Mouse (Mus musculus) midbrain, embryonic 12.5 days (tissue): ENCODE measurements around the gene Slc35a1. TPM values are rescaled to one million over a fixed set of nuclear protein-coding genes. Genes with fewer than 3 reads are reported as not detected.

ENCODE experiments used
- ATAC-seq: fragments of 200-750 bp; cut with Nextera tagmentation; 2 replicates; pipeline ENCODE4 v1.8.0; 2017; ENCODE audit warnings: low read depth, moderate TSS enrichment, moderate library complexity; ENCODE audit not compliant: low FRiP score
- H3K27ac ChIP-seq: fragments of 300-500 bp; sonication (generic); replicated peaks from 2 replicates; pipeline ENCODE4 v1.5.1; 2016; ENCODE audit warnings: mild to moderate bottlenecking
- H3K27me3 ChIP-seq: fragments of 300-500 bp; sonication (generic); 2 replicates; pipeline ENCODE4 v1.6.1; 2016; ENCODE audit warnings: mild to moderate bottlenecking
- H3K36me3 ChIP-seq: fragments of 300-500 bp; sonication (generic); 2 replicates; pipeline ENCODE4 v1.6.1; 2016
- H3K4me1 ChIP-seq: fragments of 300-500 bp; sonication (generic); 2 replicates; pipeline ENCODE4 v1.6.1; 2016
- H3K4me2 ChIP-seq: fragments of 300-500 bp; sonication (generic); replicated peaks from 2 replicates; pipeline ENCODE4 v1.6.1; 2016; ENCODE audit warnings: mild to moderate bottlenecking, moderate library complexity
- H3K4me3 ChIP-seq: fragments of 300-500 bp; sonication (generic); 2 replicates; pipeline ENCODE4 v1.5.1; 2016; ENCODE audit warnings: mild to moderate bottlenecking
- H3K9ac ChIP-seq: fragments of 300-500 bp; sonication (generic); replicated peaks from 2 replicates; pipeline ENCODE4 v1.6.1; 2016; ENCODE audit warnings: mild to moderate bottlenecking, moderate library complexity
- H3K9me3 ChIP-seq: fragments of 300-500 bp; sonication (generic); 2 replicates; pipeline ENCODE4 v1.6.1; 2016; ENCODE audit warnings: mild to moderate bottlenecking
- WGBS: fragments of 180-500 bp; shearing (Covaris S2); methylation state at CpG from one replicate; pipeline ENCODE4 v1.1.7; 2016; 5-methylcytosine and 5-hydroxymethylcytosine counted together
- polyA plus RNA-seq: library from polyadenylated mRNA; unstranded; fragments of >200 nt; fragmentation: Nextera tagmentation; extraction: Ambion mirVana; gene quantifications from 2 replicates; pipeline ENCODE4 v1.2.1, GENCODE M21; 2016

Slc35a1 gene
- polyA plus RNA-seq, 1 experiment from 2014 or later: 51.6 TPM

- no peaks in the 10 kb centered on the region for H3K36me3 ChIP-seq
- ATAC-seq: no peak
Observed at GRCm38 (mm10) chr4:34703029-34703428, 15.8 kb upstream of the Slc35a1 start.

GRCm38 (mm10) chr4:34702231-34702630 lies 15.0 kb upstream of the Slc35a1 start:
- Histone ChIP-seq H3K9me3 (no peaks in the 10 kb centered on the region), H3K36me3 (no peaks in the 10 kb centered on the region), H3K27ac (no peak overlapping the region), H3K27me3 (no peaks in the 10 kb centered on the region), H3K4me1 (no peaks in the 10 kb centered on the region), H3K4me2 (no peak overlapping the region), H3K9ac (no peak overlapping the region), H3K4me3 (no peak overlapping the region)
- 97% methylated on average over 11 of the region's 11 CpGs for WGBS
- ATAC-seq: no peak

More at GRCm38 (mm10) chr4:34703029-34703428, 15.8 kb upstream of the Slc35a1 start:
- Histone ChIP-seq H3K4me2 (no peak overlapping the region), H3K4me3 (no peak overlapping the region), H3K9me3 (no peaks in the 10 kb centered on the region), H3K27ac (no peak overlapping the region), H3K9ac (no peak overlapping the region), H3K27me3 (no peaks in the 10 kb centered on the region), H3K4me1 (no peaks in the 10 kb centered on the region)
- 77% methylated on average over 4 of the region's 4 CpGs for WGBS

GRCm38 (mm10) chr4:34701528-34701927 lies 14.3 kb upstream of the Slc35a1 start:
- Histone ChIP-seq H3K27me3 (no peaks in the 10 kb centered on the region), H3K36me3 (no peaks in the 10 kb centered on the region), H3K9me3 (no peaks in the 10 kb centered on the region), H3K4me2 (no peak overlapping the region), H3K4me1 (no peaks in the 10 kb centered on the region), H3K27ac (no peak overlapping the region), H3K4me3 (no peak overlapping the region), H3K9ac (no peak overlapping the region)
- 39% methylated on average over 5 of the region's 5 CpGs for WGBS
- peak; percentile 34; the same call in 1 of the 2 replicates for ATAC-seq

- no peaks in the 10 kb centered on the region; the same call in 1 of the 2 replicates for H3K36me3 ChIP-seq
- peak overlapping the region; percentile 49; the same call in 1 of the 2 replicates for H3K4me2 ChIP-seq
- no peak overlapping the region for H3K9ac ChIP-seq
- H3K27me3 ChIP-seq: no peaks in the 10 kb centered on the region
- peaks cover 6% of the 10 kb centered on the region for H3K4me1 ChIP-seq
- no peak overlapping the region for H3K4me3 ChIP-seq
- ATAC-seq: no peak
- 0 out of 2 replicates have a peak overlapping the region, but pooled peaks have one; percentile 8 for H3K27ac ChIP-seq
- 74% methylated on average over 3 of the region's 3 CpGs for WGBS
- H3K9me3 ChIP-seq: no peaks in the 10 kb centered on the region
Observed at GRCm38 (mm10) chr4:34688021-34688420, 783 bp upstream of the Slc35a1 start.

GRCm38 (mm10) chr4:34680530-34680929 lies 6.7 kb downstream of the Slc35a1 start:
- Histone ChIP-seq H3K9me3 (no peaks in the 10 kb centered on the region), H3K4me1 (no peaks in the 10 kb centered on the region), H3K4me3 (no peak overlapping the region), H3K36me3 (peaks cover 31% of the 10 kb centered on the region), H3K27me3 (no peaks in the 10 kb centered on the region), H3K27ac (no peak overlapping the region), H3K4me2 (no peak overlapping the region), H3K9ac (no peak overlapping the region)
- no peak for ATAC-seq
- WGBS: 83% methylated on average over 5 of the region's 5 CpGs

- ATAC-seq: no peak
- H3K4me1 ChIP-seq: no peaks in the 10 kb centered on the region
- peaks cover 30% of the 10 kb centered on the region for H3K36me3 ChIP-seq
- no peaks in the 10 kb centered on the region for H3K9me3 ChIP-seq
- H3K27ac ChIP-seq: no peak overlapping the region
- no peaks in the 10 kb centered on the region for H3K27me3 ChIP-seq
- no peak overlapping the region for H3K4me3 ChIP-seq
- H3K4me2 ChIP-seq: no peak overlapping the region
- H3K9ac ChIP-seq: no peak overlapping the region
- WGBS: 96% methylated on average over 5 of the region's 5 CpGs
Observed at GRCm38 (mm10) chr4:34673721-34674120, 13.5 kb downstream of the Slc35a1 start.

- H3K27ac ChIP-seq: no peak overlapping the region
- no peak overlapping the region for H3K4me2 ChIP-seq
- no peak overlapping the region for H3K4me3 ChIP-seq
- H3K9ac ChIP-seq: no peak overlapping the region
- ATAC-seq: no peak
- no peaks in the 10 kb centered on the region for H3K9me3 ChIP-seq
- H3K4me1 ChIP-seq: no peaks in the 10 kb centered on the region
- no peaks in the 10 kb centered on the region for H3K27me3 ChIP-seq
- WGBS: 94% methylated on average over 5 of the region's 5 CpGs
- peaks cover 51% of the 10 kb centered on the region for H3K36me3 ChIP-seq
Observed at GRCm38 (mm10) chr4:34667923-34668322, 19.3 kb downstream of the Slc35a1 start.

GRCm38 (mm10) chr4:34661927-34662326 lies 25.3 kb downstream of the Slc35a1 start:
- ATAC-seq: no peak
- Histone ChIP-seq H3K4me1 (no peaks in the 10 kb centered on the region), H3K4me2 (no peak overlapping the region), H3K9ac (no peak overlapping the region), H3K4me3 (no peak overlapping the region), H3K27ac (no peak overlapping the region), H3K9me3 (no peaks in the 10 kb centered on the region), H3K27me3 (no peaks in the 10 kb centered on the region), H3K36me3 (peaks cover 86% of the 10 kb centered on the region)
- 87% methylated on average over 6 of the region's 6 CpGs for WGBS

- Histone ChIP-seq H3K4me1 (no peaks in the 10 kb centered on the region), H3K36me3 (peaks cover 85% of the 10 kb centered on the region), H3K9me3 (no peaks in the 10 kb centered on the region), H3K27ac (no peak overlapping the region), H3K4me2 (no peak overlapping the region), H3K27me3 (no peaks in the 10 kb centered on the region), H3K4me3 (no peak overlapping the region), H3K9ac (no peak overlapping the region)
- 89% methylated on average over 2 of the region's 2 CpGs for WGBS
- no peak for ATAC-seq
Observed at GRCm38 (mm10) chr4:34661514-34661913, 25.7 kb downstream of the Slc35a1 start.

- Histone ChIP-seq H3K4me3 (no peak overlapping the region), H3K4me2 (no peak overlapping the region), H3K4me1 (no peaks in the 10 kb centered on the region), H3K27ac (no peak overlapping the region), H3K27me3 (no peaks in the 10 kb centered on the region), H3K9ac (no peak overlapping the region), H3K9me3 (no peaks in the 10 kb centered on the region), H3K36me3 (peaks cover 85% of the 10 kb centered on the region)
- ATAC-seq: no peak
- 95% methylated on average over 2 of the region's 2 CpGs for WGBS
Observed at GRCm38 (mm10) chr4:34659012-34659411, 28.2 kb downstream of the Slc35a1 start.

GRCm38 (mm10) chr4:34656101-34656500 lies 31.1 kb downstream of the Slc35a1 start:
- H3K9me3 ChIP-seq: no peaks in the 10 kb centered on the region
- no peak for ATAC-seq
- H3K27ac ChIP-seq: no peak overlapping the region
- WGBS: 97% methylated on average over 10 of the region's 10 CpGs
- no peaks in the 10 kb centered on the region for H3K4me1 ChIP-seq
- peaks cover 80% of the 10 kb centered on the region for H3K36me3 ChIP-seq
- no peak overlapping the region for H3K9ac ChIP-seq
- no peak overlapping the region for H3K4me2 ChIP-seq
- H3K4me3 ChIP-seq: no peak overlapping the region
- no peaks in the 10 kb centered on the region for H3K27me3 ChIP-seq

GRCm38 (mm10) chr4:34653179-34653578 lies 34.1 kb downstream of the Slc35a1 start:
- Histone ChIP-seq H3K36me3 (peaks cover 59% of the 10 kb centered on the region), H3K9me3 (no peaks in the 10 kb centered on the region), H3K27ac (no peak overlapping the region), H3K9ac (no peak overlapping the region), H3K4me2 (no peak overlapping the region), H3K4me3 (no peak overlapping the region), H3K27me3 (no peaks in the 10 kb centered on the region), H3K4me1 (no peaks in the 10 kb centered on the region)
- ATAC-seq: no peak
- WGBS: 91% methylated on average over 7 of the region's 7 CpGs

- H3K27ac ChIP-seq: no peak overlapping the region
- no peak for ATAC-seq
- H3K4me3 ChIP-seq: no peak overlapping the region
- no peaks in the 10 kb centered on the region for H3K9me3 ChIP-seq
- H3K27me3 ChIP-seq: no peaks in the 10 kb centered on the region
- peaks cover 51% of the 10 kb centered on the region for H3K36me3 ChIP-seq
- H3K4me1 ChIP-seq: no peaks in the 10 kb centered on the region
- H3K4me2 ChIP-seq: no peak overlapping the region
- H3K9ac ChIP-seq: no peak overlapping the region
Observed at GRCm38 (mm10) chr4:34644779-34645178, 42.5 kb downstream of the Slc35a1 start.
